Mouse (Mus musculus): ENCODE measurements around the gene Slc4a1. TPM values are rescaled to one million over a fixed set of nuclear protein-coding genes. Genes with fewer than 3 reads are reported as not detected.
A peak's percentile ranks its signal among the peaks of the same experiment; 100 is the strongest.

The Slc4a1 gene
- polyA plus RNA-seq, 1 experiment from 2014 or later, result 913 TPM

DNA sequence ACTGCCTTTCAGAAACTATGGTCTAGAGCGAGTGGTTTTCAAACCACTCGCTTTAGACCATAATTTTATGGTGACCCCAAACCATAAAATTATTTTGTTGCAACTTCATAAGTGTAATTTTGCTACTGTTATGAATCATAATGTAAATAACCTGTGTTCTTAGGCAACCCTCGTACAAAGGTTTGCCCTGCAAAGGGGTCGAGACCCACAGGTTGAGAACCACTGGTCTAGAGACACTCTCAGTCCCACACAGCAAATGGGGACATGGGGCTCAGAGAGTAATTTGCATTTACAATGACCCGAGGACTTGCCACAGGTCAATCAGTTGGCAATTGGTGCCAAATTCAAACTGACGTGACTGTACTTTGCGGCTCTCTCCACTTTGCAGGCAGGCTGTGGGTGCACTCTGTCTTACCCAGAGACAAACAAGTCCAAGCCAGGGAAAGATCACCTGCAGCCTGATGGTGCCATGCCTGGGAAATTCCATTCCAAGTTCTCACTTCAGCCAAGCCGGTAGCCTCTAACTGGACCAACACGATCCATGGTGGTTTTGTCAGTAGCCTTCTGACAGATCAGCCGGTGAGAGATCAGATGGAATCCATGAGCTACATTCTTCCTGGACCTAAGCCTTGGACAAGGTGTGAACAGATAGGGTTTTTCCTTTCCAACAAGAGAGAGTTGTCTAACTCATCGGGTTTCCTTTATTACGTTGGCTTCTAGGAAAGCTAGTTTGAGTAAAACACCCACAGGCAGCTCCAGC is 6.1 kb upstream of the Slc4a1 start:
- no peak for ATAC-seq
- Histone ChIP-seq H3K4me3 (peak overlapping the region; percentile 42), H3K9ac (peak overlapping the region; percentile 87), H3K4me1 (peaks cover 96% of the 10 kb centered on the region), H3K4me2 (peak overlapping the region; percentile 80), H3K36me3 (no peaks in the 10 kb centered on the region), H3K27me3 (replicated peaks) (peaks cover 34% of the 10 kb centered on the region), H3K27ac (peak overlapping the region; percentile 99), H3K9me3 (replicated peaks) (no peaks in the 10 kb centered on the region)
- WGBS (ENCODE audit: insufficient replicate concordance), result 74% methylated on average over 12 of the region's 12 CpGs

- Histone ChIP-seq H3K27ac (peak overlapping the region; percentile 79), H3K4me1 (peaks cover 97% of the 10 kb centered on the region), H3K36me3 (no peaks in the 10 kb centered on the region), H3K9me3 (replicated peaks) (no peaks in the 10 kb centered on the region), H3K9ac (peak overlapping the region; percentile 61), H3K4me3 (no peak overlapping the region), H3K27me3 (replicated peaks) (peaks cover 34% of the 10 kb centered on the region), H3K4me2 (no peak overlapping the region)
- ATAC-seq, result no peak
- WGBS (ENCODE audit: insufficient replicate concordance), result 43% methylated on average over 7 of the region's 7 CpGs
These were observed 4.3 kb upstream of the Slc4a1 start for GRCm38 (mm10) chr11:102370285-102370684.

GRCm38 (mm10) chr11:102369263-102369662 is 3.3 kb upstream of the Slc4a1 start:
- Histone ChIP-seq H3K4me2 (peak overlapping the region; percentile 34), H3K9ac (peak overlapping the region; percentile 61), H3K4me1 (peaks cover 92% of the 10 kb centered on the region), H3K36me3 (peaks cover 3% of the 10 kb centered on the region; the same call in 1 of the 2 replicates), H3K4me3 (no peak overlapping the region), H3K27ac (peak overlapping the region; percentile 79), H3K9me3 (replicated peaks) (no peaks in the 10 kb centered on the region), H3K27me3 (replicated peaks) (peaks cover 34% of the 10 kb centered on the region)
- WGBS (ENCODE audit: insufficient replicate concordance), result 67% methylated on average over 4 of the region's 4 CpGs
- no peak for ATAC-seq

DNA sequence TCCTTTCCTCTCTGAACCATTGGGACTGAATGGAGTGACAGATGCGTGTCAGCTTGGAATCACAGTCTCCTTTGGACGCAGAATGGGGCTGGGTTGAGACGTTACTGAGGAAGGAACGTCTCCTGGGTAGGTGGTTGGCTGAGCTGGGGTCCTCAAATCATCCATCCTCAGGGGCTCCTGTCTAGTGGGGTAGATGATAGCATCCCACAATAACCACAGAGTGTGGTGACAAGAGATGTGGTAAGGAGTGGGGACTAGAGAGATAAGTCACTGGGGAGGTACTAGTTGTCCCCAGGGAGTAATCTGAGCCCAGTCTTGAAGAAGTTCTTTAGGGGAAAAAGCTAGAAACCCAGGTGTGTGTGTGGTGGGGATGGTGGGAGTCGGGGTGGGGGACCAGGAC is 2.3 kb upstream of the Slc4a1 start:
- WGBS (ENCODE audit: insufficient replicate concordance), result 23% methylated on average over 5 of the region's 5 CpGs
- peak overlapping the region; percentile 79 for H3K27ac ChIP-seq
- peaks cover 83% of the 10 kb centered on the region for H3K4me1 ChIP-seq
- H3K27me3 ChIP-seq (replicated peaks), result peaks cover 28% of the 10 kb centered on the region
- H3K4me2 ChIP-seq, result peak overlapping the region; percentile 34
- peak overlapping the region; percentile 61 for H3K9ac ChIP-seq
- ATAC-seq, result no peak
- peaks cover 7% of the 10 kb centered on the region; the same call in 1 of the 2 replicates for H3K36me3 ChIP-seq
- no peaks in the 10 kb centered on the region for H3K9me3 ChIP-seq (replicated peaks)
- no peak overlapping the region for H3K4me3 ChIP-seq

- Histone ChIP-seq H3K4me2 (peak overlapping the region; percentile 34), H3K4me1 (peaks cover 80% of the 10 kb centered on the region), H3K4me3 (no peak overlapping the region), H3K27ac (peak overlapping the region; percentile 79), H3K9ac (peak overlapping the region; percentile 61), H3K27me3 (replicated peaks) (peaks cover 21% of the 10 kb centered on the region), H3K9me3 (replicated peaks) (no peaks in the 10 kb centered on the region), H3K36me3 (peaks cover 13% of the 10 kb centered on the region)
- ATAC-seq, result no peak
- 65% methylated on average over 9 of the region's 9 CpGs for WGBS (ENCODE audit: insufficient replicate concordance)
These were observed 1.7 kb upstream of the Slc4a1 start for GRCm38 (mm10) chr11:102367504-102368280.

- Histone ChIP-seq H3K9ac (peak overlapping the region; percentile 98), H3K9me3 (replicated peaks) (no peaks in the 10 kb centered on the region), H3K27me3 (replicated peaks) (peaks cover 27% of the 10 kb centered on the region), H3K27ac (peak overlapping the region; percentile 98), H3K4me3 (peak overlapping the region; percentile 83), H3K4me2 (peak overlapping the region; percentile 75), H3K36me3 (peaks cover 33% of the 10 kb centered on the region), H3K4me1 (peaks cover 80% of the 10 kb centered on the region)
- peak; percentile 3 for ATAC-seq
- WGBS (ENCODE audit: insufficient replicate concordance), result 38% methylated on average over 4 of the region's 4 CpGs
These were observed 304 bp downstream of the Slc4a1 start for GRCm38 (mm10) chr11:102365699-102366098.

DNA sequence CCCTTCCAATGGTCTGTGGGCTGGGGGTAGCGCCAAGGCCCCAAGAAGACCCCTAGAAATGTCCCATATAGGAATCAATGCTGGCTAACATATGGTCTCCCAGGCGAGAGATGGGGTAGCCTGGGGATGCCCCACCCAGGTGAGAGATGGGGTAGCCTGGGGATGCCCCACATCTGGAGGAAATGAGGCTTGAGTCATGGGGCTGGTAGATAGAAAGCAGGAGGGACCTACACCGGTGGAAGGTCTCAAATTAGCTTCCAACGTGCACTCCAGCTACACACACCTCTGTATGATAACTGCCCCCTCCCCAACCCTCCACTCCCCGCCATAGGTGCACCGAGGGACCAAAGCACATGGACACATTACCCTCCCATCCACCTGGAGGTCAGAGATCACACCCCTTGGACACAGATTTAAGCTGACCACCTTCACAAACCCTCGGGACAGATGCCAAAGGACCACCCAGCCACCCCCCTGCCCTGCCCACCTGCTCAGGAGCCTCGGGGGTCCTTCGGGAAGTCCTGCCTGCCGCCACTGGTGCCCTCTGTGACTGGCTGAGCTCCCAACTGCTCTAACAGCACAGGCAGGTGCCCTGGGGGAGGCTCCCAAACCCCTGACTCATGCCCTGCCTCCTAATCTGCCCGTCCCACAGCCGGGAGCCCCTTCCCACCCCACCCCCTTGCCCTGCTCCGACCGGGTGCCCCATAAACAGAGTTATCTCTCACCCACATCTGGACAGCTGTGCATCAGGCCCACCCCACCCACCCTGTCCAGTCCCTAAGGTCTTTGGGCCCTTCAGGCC is 1.2 kb downstream of the Slc4a1 start:
- H3K4me3 ChIP-seq, result peak overlapping the region; percentile 83
- WGBS (ENCODE audit: insufficient replicate concordance), result 28% methylated on average over 14 of the region's 14 CpGs
- H3K9me3 ChIP-seq (replicated peaks), result no peaks in the 10 kb centered on the region
- peaks cover 42% of the 10 kb centered on the region for H3K36me3 ChIP-seq
- peak overlapping the region; percentile 98 for H3K27ac ChIP-seq
- peak; percentile 89 for ATAC-seq
- H3K27me3 ChIP-seq (replicated peaks), result peaks cover 32% of the 10 kb centered on the region
- H3K4me2 ChIP-seq, result peak overlapping the region; percentile 75
- H3K9ac ChIP-seq, result peak overlapping the region; percentile 98
- peaks cover 80% of the 10 kb centered on the region for H3K4me1 ChIP-seq

DNA sequence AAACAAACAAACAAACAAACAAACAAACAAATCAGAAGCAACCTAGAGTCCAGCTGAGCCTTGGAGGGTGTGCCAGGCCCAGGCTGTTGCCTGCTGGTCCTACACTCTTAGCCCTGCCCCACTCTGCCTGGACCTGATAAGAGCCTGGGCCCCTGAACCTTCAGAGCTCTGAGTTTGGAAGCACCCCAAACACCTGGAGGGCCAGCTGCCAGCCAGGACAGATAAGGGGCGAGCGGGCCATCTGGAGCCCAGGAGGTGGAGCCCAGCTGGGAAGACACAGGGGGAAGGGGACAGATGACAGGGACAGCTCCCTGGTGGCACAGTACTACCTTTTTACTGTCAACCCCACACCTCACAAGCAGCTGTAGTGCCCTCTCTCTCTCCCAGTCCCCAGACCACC is 2.4 kb downstream of the Slc4a1 start:
- peaks cover 39% of the 10 kb centered on the region for H3K27me3 ChIP-seq (replicated peaks)
- WGBS (ENCODE audit: insufficient replicate concordance), result 25% methylated on average over 2 of the region's 2 CpGs
- peak overlapping the region; percentile 83 for H3K4me3 ChIP-seq
- peak overlapping the region; percentile 98 for H3K27ac ChIP-seq
- H3K36me3 ChIP-seq, result peaks cover 54% of the 10 kb centered on the region
- H3K4me1 ChIP-seq, result peaks cover 80% of the 10 kb centered on the region
- H3K9me3 ChIP-seq (replicated peaks), result no peaks in the 10 kb centered on the region
- peak overlapping the region; percentile 98 for H3K9ac ChIP-seq
- ATAC-seq, result peak; percentile 85
- H3K4me2 ChIP-seq, result peak overlapping the region; percentile 75

- Histone ChIP-seq H3K4me2 (peak overlapping the region; percentile 75), H3K27me3 (replicated peaks) (peaks cover 55% of the 10 kb centered on the region), H3K9me3 (replicated peaks) (no peaks in the 10 kb centered on the region), H3K9ac (peak overlapping the region; percentile 98), H3K4me1 (peaks cover 80% of the 10 kb centered on the region), H3K27ac (peak overlapping the region; percentile 98), H3K36me3 (peaks cover 71% of the 10 kb centered on the region), H3K4me3 (peak overlapping the region; percentile 83)
- WGBS (ENCODE audit: insufficient replicate concordance), result 68% methylated on average over 8 of the region's 8 CpGs
- ATAC-seq, result no peak
These were observed 4.1 kb downstream of the Slc4a1 start for GRCm38 (mm10) chr11:102361776-102362495.

GRCm38 (mm10) chr11:102358365-102358764 is 7.6 kb downstream of the Slc4a1 start:
- H3K36me3 ChIP-seq, result peaks cover 99% of the 10 kb centered on the region
- H3K9me3 ChIP-seq (replicated peaks), result no peaks in the 10 kb centered on the region
- peak overlapping the region; percentile 75 for H3K4me2 ChIP-seq
- peak overlapping the region; percentile 83 for H3K4me3 ChIP-seq
- peaks cover 80% of the 10 kb centered on the region for H3K27me3 ChIP-seq (replicated peaks)
- peak overlapping the region; percentile 98 for H3K27ac ChIP-seq
- no peak for ATAC-seq
- WGBS (ENCODE audit: insufficient replicate concordance), result 58% methylated on average over 10 of the region's 10 CpGs
- peak overlapping the region; percentile 98 for H3K9ac ChIP-seq
- H3K4me1 ChIP-seq, result peaks cover 86% of the 10 kb centered on the region
